Mouse (Mus musculus) ES-Bruce4 (cell line): ENCODE results near the gene Enah.

Experiments used
- CTCF ChIP-seq: IDR thresholded peaks from one replicate; pipeline ENCODE4 v1.8.1; 2011; ENCODE audit warnings: low read depth, low read length
- EP300 ChIP-seq: IDR thresholded peaks from 2 replicates; pipeline ENCODE4 v1.6.1; 2011; ENCODE audit warnings: low read depth, low read length; ENCODE audit not compliant: insufficient read depth
- POLR2A ChIP-seq: IDR thresholded peaks from one replicate; pipeline ENCODE4 v1.8.1; 2011; ENCODE audit warnings: low read length; ENCODE audit not compliant: insufficient read depth

DNA sequence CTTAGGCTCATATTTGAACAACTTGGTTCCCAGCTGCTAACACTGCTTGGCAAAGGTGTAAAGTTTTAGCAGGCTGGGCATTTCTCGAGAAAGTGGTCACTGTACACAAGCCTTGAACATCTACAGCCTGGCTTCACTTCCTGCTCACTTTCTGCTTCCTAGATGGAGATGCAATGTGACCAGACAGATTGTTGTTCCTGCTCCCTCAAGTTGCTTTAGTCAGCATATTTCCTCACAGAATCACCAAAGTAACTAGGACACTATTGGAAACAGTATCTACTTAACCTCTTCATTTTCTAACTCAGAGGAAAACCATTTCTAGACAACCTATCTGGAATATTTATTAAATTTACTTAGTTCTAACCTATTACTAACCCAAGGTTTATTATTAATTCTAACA, 61.4 kb downstream of the Enah start:
- no peak for TF ChIP-seq CTCF
- TF ChIP-seq EP300, result no peak
- no peak for TF ChIP-seq POLR2A
